Mouse (Mus musculus) midbrain, embryonic 14.5 days (tissue): Measurements from ENCODE around the gene Tyw5. TPM values are rescaled to one million over a fixed set of nuclear protein-coding genes. Genes with fewer than 3 reads are reported as not detected.

Experiments used
- ATAC-seq: fragments of 200-750 bp; cut with Nextera tagmentation; 2 replicates; pipeline ENCODE4 v1.8.0; 2017; ENCODE audit warnings: moderate number of reproducible peaks, moderate library complexity; ENCODE audit not compliant: low FRiP score, low TSS enrichment
- DNase-seq: peaks from one replicate; pipeline ENCODE4 v3.0.0-alpha.2; 2015
- H3K27ac ChIP-seq: fragments of 300-500 bp; sonication (generic); replicated peaks from 2 replicates; pipeline ENCODE4 v1.5.1; 2014; ENCODE audit warnings: mild to moderate bottlenecking, low read depth, low read length, moderate library complexity
- H3K27me3 ChIP-seq: fragments of 300-500 bp; sonication (generic); 2 replicates; pipeline ENCODE4 v1.6.1; 2014; ENCODE audit warnings: low read length, control low read depth, mixed read lengths; ENCODE audit not compliant: control insufficient read depth, insufficient read depth
- H3K36me3 ChIP-seq: fragments of 300-500 bp; sonication (generic); 2 replicates; pipeline ENCODE4 v1.6.1; 2014; ENCODE audit warnings: low read length, control low read depth; ENCODE audit not compliant: control insufficient read depth, insufficient read depth
- H3K4me1 ChIP-seq: fragments of 300-500 bp; sonication (generic); 2 replicates; pipeline ENCODE4 v1.6.1; 2014; ENCODE audit warnings: mild to moderate bottlenecking, antibody characterized with exemption, low read length, control low read depth; ENCODE audit not compliant: control insufficient read depth, insufficient read depth
- H3K4me2 ChIP-seq: fragments of 300-500 bp; sonication (generic); 2 replicates; pipeline ENCODE4 v1.6.1; 2014; ENCODE audit warnings: mild to moderate bottlenecking, low read length, moderate library complexity
- H3K4me3 ChIP-seq: fragments of 300-500 bp; sonication (generic); replicated peaks from 2 replicates; pipeline ENCODE4 v1.5.1; 2014; ENCODE audit warnings: low read depth, low read length
- H3K9ac ChIP-seq: fragments of 300-500 bp; sonication (generic); replicated peaks from 2 replicates; pipeline ENCODE4 v1.6.1; 2014; ENCODE audit warnings: mild to moderate bottlenecking, low read length, moderate library complexity
- H3K9me3 ChIP-seq: fragments of 300-500 bp; sonication (generic); 2 replicates; pipeline ENCODE4 v1.6.1; 2016; ENCODE audit warnings: low read length, control low read depth, mixed read lengths; ENCODE audit not compliant: control insufficient read depth
- WGBS: fragments of 180-500 bp; shearing (Covaris S2); extraction: QIAGEN DNeasy Blood & Tissue Kit; methylation state at CpG from one replicate; pipeline ENCODE4 v1.1.7; 2014; 5-methylcytosine and 5-hydroxymethylcytosine counted together
- polyA plus RNA-seq: library from polyadenylated mRNA; unstranded; fragments of >200 nt; fragmentation: Nextera tagmentation; extraction: Ambion mirVana; gene quantifications from 2 replicates; pipeline ENCODE4 v1.2.1, GENCODE M21; 2014

Tyw5 gene
- 19.8 and 23.8 TPM in 2 replicates for polyA plus RNA-seq

- no peaks in the 10 kb centered on the region for H3K27me3 ChIP-seq
- H3K4me3 ChIP-seq, result peak within 1 kb of the TSS; percentile 80
- peak within 1 kb of the TSS; percentile 63 for H3K4me2 ChIP-seq
- H3K27ac ChIP-seq, result peak within 1 kb of the TSS; percentile 89
- ATAC-seq (peak; percentile 93), DNase-seq (peak; percentile 89)
- no peaks in the 10 kb centered on the region for H3K9me3 ChIP-seq
- peaks cover 26% of the 10 kb centered on the region for H3K4me1 ChIP-seq
- H3K36me3 ChIP-seq, result no peaks in the 10 kb centered on the region
- under 1% methylated on average over 72 of the region's 72 CpGs for WGBS
- peak within 1 kb of the TSS; percentile 91 for H3K9ac ChIP-seq
Observed at GRCm38 (mm10) chr1:57406187-57407151, at the start of gene Tyw5, which contains the start of gene Maip1. TSS of gene Tyw5 (minus strand) at chr1:57407101. TSS of gene Maip1 (plus strand) at chr1:57406328.

DNA sequence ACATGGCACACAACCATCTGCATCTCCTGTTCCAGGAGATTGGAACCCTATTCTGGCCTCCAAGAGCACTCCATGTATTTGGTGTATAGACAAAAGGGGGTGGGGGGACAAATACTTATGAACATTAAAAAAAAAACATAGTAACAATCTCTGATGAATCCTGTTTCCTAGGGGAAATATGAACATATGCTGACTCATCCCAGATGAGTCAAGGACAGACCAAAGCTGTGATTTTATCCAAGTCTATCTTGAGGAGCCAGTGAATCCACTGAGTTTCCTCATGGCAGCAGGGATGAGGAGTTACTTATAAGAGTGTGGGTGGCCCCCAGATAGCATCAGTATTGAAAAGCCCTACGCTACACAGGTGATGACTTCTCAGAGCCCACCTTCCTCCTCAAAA is 43.3 kb upstream of the Tyw5 start:
- WGBS, result 97% methylated on average over 1 of the region's 1 CpGs

GRCm38 (mm10) chr1:57445679-57446078 is 38.8 kb upstream of the Tyw5 start:
- Histone ChIP-seq H3K27me3 (no peaks in the 10 kb centered on the region), H3K27ac (no peak overlapping the region), H3K9ac (no peak overlapping the region), H3K36me3 (no peaks in the 10 kb centered on the region), H3K9me3 (no peaks in the 10 kb centered on the region), H3K4me3 (no peak overlapping the region), H3K4me2 (no peak overlapping the region), H3K4me1 (no peaks in the 10 kb centered on the region)
- 26% methylated on average over 10 of the region's 10 CpGs for WGBS
- no peak; the same call in 1 of the 2 replicates for ATAC-seq
- peak; percentile 21 for DNase-seq

More for the DNA sequence above, 43.3 kb upstream of the Tyw5 start:
- Histone ChIP-seq H3K9me3 (no peaks in the 10 kb centered on the region), H3K36me3 (no peaks in the 10 kb centered on the region), H3K4me3 (no peak overlapping the region), H3K27ac (no peak overlapping the region), H3K9ac (no peak overlapping the region), H3K27me3 (no peaks in the 10 kb centered on the region), H3K4me1 (no peaks in the 10 kb centered on the region), H3K4me2 (no peak overlapping the region)
- no peak for ATAC-seq
- DNase-seq, result no peak

GRCm38 (mm10) chr1:57440771-57441170 is 33.9 kb upstream of the Tyw5 start:
- Histone ChIP-seq H3K9ac (no peak overlapping the region), H3K27ac (no peak overlapping the region), H3K4me1 (no peaks in the 10 kb centered on the region; the same call in 1 of the 2 replicates), H3K27me3 (no peaks in the 10 kb centered on the region), H3K36me3 (no peaks in the 10 kb centered on the region), H3K4me3 (no peak overlapping the region), H3K4me2 (no peak overlapping the region), H3K9me3 (no peaks in the 10 kb centered on the region)
- ATAC-seq (no peak), DNase-seq (no peak)
- 70% methylated on average over 4 of the region's 4 CpGs for WGBS

- no peaks in the 10 kb centered on the region; the same call in 1 of the 2 replicates for H3K4me1 ChIP-seq
- no peak overlapping the region for H3K27ac ChIP-seq
- no peak overlapping the region for H3K4me2 ChIP-seq
- H3K4me3 ChIP-seq, result no peak overlapping the region
- H3K27me3 ChIP-seq, result no peaks in the 10 kb centered on the region
- H3K36me3 ChIP-seq, result no peaks in the 10 kb centered on the region
- WGBS, result 85% methylated on average over 6 of the region's 6 CpGs
- DNase-seq, result no peak
- H3K9me3 ChIP-seq, result no peaks in the 10 kb centered on the region
- no peak overlapping the region for H3K9ac ChIP-seq
- no peak for ATAC-seq
Observed at GRCm38 (mm10) chr1:57439026-57439425, 32.1 kb upstream of the Tyw5 start.

- Histone ChIP-seq H3K4me2 (peak overlapping the region; percentile 45), H3K4me1 (no peaks in the 10 kb centered on the region; the same call in 1 of the 2 replicates), H3K4me3 (0 out of 2 replicates have a peak overlapping the region, but pooled peaks have one; percentile 9), H3K9ac (no peak overlapping the region; the same call in 1 of the 2 replicates), H3K27ac (0 out of 2 replicates have a peak overlapping the region, but pooled peaks have one; percentile 2), H3K27me3 (no peaks in the 10 kb centered on the region), H3K9me3 (no peaks in the 10 kb centered on the region), H3K36me3 (no peaks in the 10 kb centered on the region)
- DNase-seq (peak; percentile 70), ATAC-seq (peak; percentile 43; the same call in 1 of the 2 replicates)
- WGBS, result 23% methylated on average over 9 of the region's 9 CpGs
Observed at GRCm38 (mm10) chr1:57436954-57437353, 30.1 kb upstream of the Tyw5 start.

DNA sequence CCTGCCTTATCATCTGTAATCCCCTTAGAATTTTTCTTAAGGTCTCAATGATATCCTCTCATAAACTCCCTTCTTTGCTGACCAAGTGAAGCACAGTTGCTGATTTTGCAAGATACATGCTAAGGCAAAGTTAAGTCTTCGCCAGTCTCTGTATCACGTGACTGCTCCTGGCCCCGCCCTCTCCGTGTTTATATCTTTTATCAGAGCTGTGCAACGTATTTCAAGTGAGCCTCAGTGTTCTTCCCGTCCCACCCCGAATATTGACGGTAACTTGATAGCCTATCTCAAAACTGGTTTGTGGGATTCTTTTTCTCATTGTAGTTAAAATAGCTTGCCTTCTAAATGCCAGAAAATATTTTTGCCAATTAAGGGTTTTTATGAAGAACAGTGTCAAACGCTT is 29.5 kb upstream of the Tyw5 start:
- no peaks in the 10 kb centered on the region for H3K27me3 ChIP-seq
- DNase-seq, result peak; percentile 46
- H3K27ac ChIP-seq, result no peak overlapping the region
- WGBS, result 76% methylated on average over 9 of the region's 9 CpGs
- H3K4me1 ChIP-seq, result no peaks in the 10 kb centered on the region; the same call in 1 of the 2 replicates
- 0 out of 2 replicates have a peak overlapping the region, but pooled peaks have one; percentile 9 for H3K4me3 ChIP-seq
- no peak for ATAC-seq
- no peaks in the 10 kb centered on the region for H3K36me3 ChIP-seq
- peak overlapping the region; percentile 45 for H3K4me2 ChIP-seq
- H3K9me3 ChIP-seq, result no peaks in the 10 kb centered on the region
- no peak overlapping the region; the same call in 1 of the 2 replicates for H3K9ac ChIP-seq

DNA sequence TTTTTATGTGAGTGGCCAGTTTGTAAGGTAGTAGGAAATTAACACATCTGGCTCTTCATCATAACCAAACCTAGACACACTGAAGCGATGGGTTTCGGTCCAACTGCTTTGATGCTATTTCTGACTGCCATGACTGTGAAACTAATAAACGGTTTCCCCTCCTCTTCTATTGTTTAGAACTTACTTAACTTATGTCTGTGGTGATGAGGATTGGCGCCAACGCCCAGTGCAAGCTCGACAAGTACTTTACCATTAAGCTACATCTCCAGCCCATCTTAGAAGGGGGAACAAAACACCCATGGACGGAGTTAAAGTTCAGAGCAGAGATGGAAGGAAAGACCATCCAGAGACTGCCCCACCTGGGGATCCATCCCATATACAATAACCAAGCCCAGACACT is 26.2 kb upstream of the Tyw5 start:
- no peak overlapping the region for H3K9ac ChIP-seq
- DNase-seq (no peak), ATAC-seq (no peak)
- 93% methylated on average over 7 of the region's 7 CpGs for WGBS
- peaks cover 16% of the 10 kb centered on the region; the same call in 1 of the 2 replicates for H3K4me1 ChIP-seq
- no peaks in the 10 kb centered on the region for H3K27me3 ChIP-seq
- H3K4me3 ChIP-seq, result no peak overlapping the region
- H3K4me2 ChIP-seq, result no peak overlapping the region
- H3K27ac ChIP-seq, result no peak overlapping the region
- no peaks in the 10 kb centered on the region for H3K9me3 ChIP-seq
- H3K36me3 ChIP-seq, result no peaks in the 10 kb centered on the region
